Mouse (Mus musculus) midbrain, postnatal 0 days (tissue): ENCODE results near the gene Dguok. TPM values are rescaled to one million over a fixed set of nuclear protein-coding genes. Genes with fewer than 3 reads are reported as not detected.
A peak's percentile ranks its signal among the peaks of the same experiment; 100 is the strongest.

Experiments used
- ATAC-seq: fragments of 200-750 bp; cut with Nextera tagmentation; 2 replicates; pipeline ENCODE4 v1.8.0; 2017; ENCODE audit warnings: moderate number of reproducible peaks, mild to moderate bottlenecking, moderate TSS enrichment, moderate library complexity; ENCODE audit not compliant: low FRiP score
- DNase-seq: peaks from one replicate; pipeline ENCODE4 v3.0.0-alpha.2; 2015; ENCODE audit warnings: low spot score
- H3K27ac ChIP-seq: fragments of 300-500 bp; sonication (generic); 2 replicates; pipeline ENCODE4 v1.5.1; 2014; ENCODE audit warnings: low read depth, mild to moderate bottlenecking, low read length, mixed read lengths
- H3K27me3 ChIP-seq: fragments of 300-500 bp; sonication (generic); 2 replicates; pipeline ENCODE4 v1.6.1; 2014; ENCODE audit warnings: low read length, control low read depth, mixed read lengths; ENCODE audit not compliant: insufficient read depth
- H3K36me3 ChIP-seq: fragments of 300-500 bp; sonication (generic); 2 replicates; pipeline ENCODE4 v1.6.1; 2014; ENCODE audit warnings: low read length, control low read depth, mixed read lengths; ENCODE audit not compliant: insufficient read depth
- H3K4me1 ChIP-seq: fragments of 300-500 bp; sonication (generic); 2 replicates; pipeline ENCODE4 v1.6.1; 2014; ENCODE audit warnings: mild to moderate bottlenecking, control low read depth, antibody characterized with exemption, low read length, mixed read lengths; ENCODE audit not compliant: insufficient read depth
- H3K4me2 ChIP-seq: fragments of 300-500 bp; sonication (generic); 2 replicates; pipeline ENCODE4 v1.6.1; 2014; ENCODE audit warnings: low read depth, mild to moderate bottlenecking, low read length, mixed read lengths; ENCODE audit not compliant: poor library complexity, severe bottlenecking
- H3K4me3 ChIP-seq: fragments of 300-500 bp; sonication (generic); 2 replicates; pipeline ENCODE4 v1.5.1; 2014; ENCODE audit warnings: low read depth, mild to moderate bottlenecking, low read length, moderate library complexity
- H3K9ac ChIP-seq: fragments of 300-500 bp; sonication (generic); replicated peaks from 2 replicates; pipeline ENCODE4 v1.6.1; 2014; ENCODE audit warnings: mild to moderate bottlenecking, low read length, moderate library complexity, mixed read lengths; ENCODE audit not compliant: poor library complexity, severe bottlenecking
- H3K9me3 ChIP-seq: fragments of 300-500 bp; sonication (generic); 2 replicates; pipeline ENCODE4 v1.6.1; 2016; ENCODE audit warnings: low read length, control low read depth
- CTCF ChIP-seq: IDR thresholded peaks from 2 replicates; pipeline ENCODE4 v1.5.1; 2016; ENCODE audit warnings: antibody characterized with exemption, mild to moderate bottlenecking
- WGBS: fragments of 180-500 bp; shearing (Covaris S2); extraction: QIAGEN DNeasy Blood & Tissue Kit; methylation state at CpG from one replicate; pipeline ENCODE4 v1.1.7; 2014; 5-methylcytosine and 5-hydroxymethylcytosine counted together
- polyA plus RNA-seq: library from polyadenylated mRNA; unstranded; fragments of >200 nt; fragmentation: Nextera tagmentation; extraction: Ambion mirVana; gene quantifications from 2 replicates; pipeline ENCODE4 v1.2.1, GENCODE M21; 2015
- total RNA-seq: library from RNA; depleted of rRNA; stranded (reverse); fragments of >200 nt; gene quantifications from 2 replicates; pipeline ENCODE4 v1.2.3, GENCODE M21; 2014

Dguok gene
- total and polyA plus RNA-seq, 2 experiments from 2014 or later, result 48.5 to 55.2 TPM

DNA sequence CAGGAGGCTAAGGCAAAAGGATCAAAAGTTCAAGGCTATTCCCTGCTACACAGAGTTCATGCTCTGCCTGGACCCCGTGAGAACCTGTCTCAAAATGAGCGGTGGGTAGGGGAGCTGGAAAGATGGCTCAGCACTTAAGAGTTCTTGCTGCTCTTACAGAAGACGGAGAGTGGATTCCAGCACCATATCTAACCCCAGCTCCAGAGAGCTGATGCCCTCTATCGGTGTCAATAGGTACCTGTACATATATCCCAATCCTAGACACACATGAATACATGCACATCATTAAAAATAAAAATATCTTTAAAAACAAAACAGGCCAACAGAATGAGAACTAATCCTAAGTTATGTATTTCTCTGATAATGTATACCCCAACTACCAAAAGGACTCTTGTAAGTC is 28.6 kb downstream of the Dguok start:
- no peak overlapping the region for H3K4me2 ChIP-seq
- H3K4me1 ChIP-seq, result no peaks in the 10 kb centered on the region
- no peaks in the 10 kb centered on the region for H3K27me3 ChIP-seq
- no peak for ATAC-seq
- no peak overlapping the region for H3K4me3 ChIP-seq
- no peak overlapping the region for H3K27ac ChIP-seq
- TF ChIP-seq CTCF, result peak; percentile 51
- peaks cover 17% of the 10 kb centered on the region for H3K36me3 ChIP-seq
- 80% methylated on average over 4 of the region's 4 CpGs for WGBS
- no peaks in the 10 kb centered on the region for H3K9me3 ChIP-seq
- H3K9ac ChIP-seq, result no peak overlapping the region
- no peak for DNase-seq

- no peak for DNase-seq
These were observed 31.3 kb downstream of the Dguok start for GRCm38 (mm10) chr6:83475431-83475830.

GRCm38 (mm10) chr6:83473240-83473639 is 33.5 kb downstream of the Dguok start:
- Histone ChIP-seq H3K4me1 (no peaks in the 10 kb centered on the region), H3K4me2 (no peak overlapping the region), H3K27ac (no peak overlapping the region), H3K4me3 (no peak overlapping the region), H3K27me3 (no peaks in the 10 kb centered on the region), H3K9ac (no peak overlapping the region), H3K36me3 (no peaks in the 10 kb centered on the region), H3K9me3 (no peaks in the 10 kb centered on the region)
- TF ChIP-seq CTCF, result no peak
- DNase-seq, result no peak
- no peak for ATAC-seq
- 87% methylated on average over 9 of the region's 9 CpGs for WGBS

More at GRCm38 (mm10) chr6:83475431-83475830, 31.3 kb downstream of the Dguok start:
- 80% methylated on average over 7 of the region's 7 CpGs for WGBS
- H3K9me3 ChIP-seq, result no peaks in the 10 kb centered on the region
- H3K4me3 ChIP-seq, result no peak overlapping the region
- H3K27ac ChIP-seq, result no peak overlapping the region
- ATAC-seq, result no peak
- H3K4me1 ChIP-seq, result no peaks in the 10 kb centered on the region
- no peak for TF ChIP-seq CTCF
- peaks cover 8% of the 10 kb centered on the region; the same call in 1 of the 2 replicates for H3K36me3 ChIP-seq
- H3K4me2 ChIP-seq, result no peak overlapping the region
- H3K9ac ChIP-seq, result no peak overlapping the region
- no peaks in the 10 kb centered on the region for H3K27me3 ChIP-seq

- Histone ChIP-seq H3K27me3 (no peaks in the 10 kb centered on the region), H3K4me1 (no peaks in the 10 kb centered on the region), H3K4me3 (no peak overlapping the region), H3K9ac (no peak overlapping the region), H3K4me2 (no peak overlapping the region), H3K9me3 (no peaks in the 10 kb centered on the region), H3K36me3 (no peaks in the 10 kb centered on the region), H3K27ac (no peak overlapping the region)
- TF ChIP-seq CTCF, result no peak
- ATAC-seq (no peak), DNase-seq (no peak)
- WGBS, result 83% methylated on average over 7 of the region's 7 CpGs
These were observed 35.0 kb downstream of the Dguok start for GRCm38 (mm10) chr6:83471739-83472138.

- ATAC-seq (no peak), DNase-seq (no peak)
- no peaks in the 10 kb centered on the region for H3K4me1 ChIP-seq
- no peak for TF ChIP-seq CTCF
- H3K4me3 ChIP-seq, result no peak overlapping the region
- no peak overlapping the region for H3K27ac ChIP-seq
- H3K9ac ChIP-seq, result no peak overlapping the region
- H3K9me3 ChIP-seq, result no peaks in the 10 kb centered on the region
- no peaks in the 10 kb centered on the region for H3K27me3 ChIP-seq
- no peak overlapping the region for H3K4me2 ChIP-seq
- H3K36me3 ChIP-seq, result no peaks in the 10 kb centered on the region
These were observed 42.8 kb downstream of the Dguok start for GRCm38 (mm10) chr6:83464011-83464410.

DNA sequence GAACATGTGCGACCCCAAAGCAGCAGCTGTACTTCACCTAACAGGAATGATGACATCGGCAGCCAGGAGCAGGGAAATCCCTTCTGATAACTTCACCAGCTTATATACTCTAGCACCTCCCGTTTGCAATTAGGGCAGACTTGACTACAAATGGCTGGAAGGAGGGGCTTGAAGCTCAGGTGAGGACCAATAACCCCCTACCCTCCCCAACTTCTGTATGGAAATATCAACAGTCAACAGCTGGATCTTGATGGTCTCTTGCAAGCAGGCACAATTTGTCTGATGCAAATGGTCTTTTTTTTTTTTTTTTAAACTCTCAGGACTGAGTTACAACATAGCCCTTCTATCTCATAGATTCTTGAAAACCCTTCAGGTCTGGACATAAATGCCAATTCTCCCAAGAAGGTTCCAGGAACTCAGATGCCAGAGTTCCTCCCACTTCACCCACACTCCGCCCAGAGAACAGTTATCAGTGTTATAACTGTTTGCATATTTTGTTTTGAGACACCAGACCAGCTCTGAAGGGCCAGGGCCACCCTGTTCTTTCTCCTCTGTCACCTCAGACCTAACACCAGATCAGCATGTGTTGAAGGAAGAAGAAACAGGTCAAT is 47.6 kb downstream of the Dguok start, which contains the start of gene Tet3:
Gene Tet3, minus strand, starts transcription at position 51 of the 611 bp plus-strand sequence.
- WGBS, result 86% methylated on average over 4 of the region's 4 CpGs
- Histone ChIP-seq H3K36me3 (no peaks in the 10 kb centered on the region), H3K9me3 (no peaks in the 10 kb centered on the region), H3K27me3 (no peaks in the 10 kb centered on the region), H3K4me1 (peaks cover 16% of the 10 kb centered on the region), H3K4me2 (no peak within 1 kb of the TSS), H3K27ac (no peak within 1 kb of the TSS), H3K4me3 (no peak within 1 kb of the TSS), H3K9ac (no peak within 1 kb of the TSS)
- DNase-seq (no peak), ATAC-seq (no peak)
- TF ChIP-seq CTCF, result no peak
